Mouse (Mus musculus): ENCODE measurements at regions not wholly inside any gene's neighbourhood (a gene's known extent, or its start where the extent isn't known, plus 50 kb on each side); places are given as distances from the start of the nearest gene placed in this dataset.

DNA sequence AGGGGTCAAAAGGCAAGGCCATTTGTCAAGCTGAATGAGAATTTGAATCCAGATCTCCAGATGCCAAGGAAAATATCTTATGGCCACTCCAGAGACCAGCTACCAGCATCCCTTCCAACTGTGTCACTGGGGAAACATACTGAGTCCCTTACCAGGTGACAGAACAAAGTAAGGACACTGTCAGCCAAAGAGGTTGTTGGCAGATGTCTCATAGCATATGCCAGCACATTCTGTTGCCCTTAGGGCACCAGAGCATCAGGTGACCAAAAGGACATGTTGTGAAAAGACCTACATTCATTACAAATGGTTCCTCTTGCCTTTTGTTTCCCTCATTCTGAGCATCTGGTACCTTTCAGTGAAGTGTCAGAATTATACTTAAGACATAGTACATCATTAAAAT is 166.4 kb downstream of the Rbm26 start:
- TF ChIP-seq CTCF (IDR thresholded peaks at IDR 0.05; ENCODE audit: low read depth, low read length) (no peak), POLR2A (IDR thresholded peaks at IDR 0.05; ENCODE audit: extremely low read depth, insufficient read depth, low read length) (no peak)
